Mouse (Mus musculus) 3T3-L1 (cell line): Measurements from ENCODE around the gene Mcat.

Source experiments
- DNase-seq: peaks from one replicate; pipeline ENCODE4 v3.0.0-alpha.2; 2015; ENCODE audit warnings: low read depth, low spot score

Gene Mcat

GRCm38 (mm10) chr15:83539905-83540304, 23.7 kb downstream of the Mcat start:
- DNase-seq = no peak

- no peak for DNase-seq
Observed at GRCm38 (mm10) chr15:83538855-83539254, 24.7 kb downstream of the Mcat start.

DNA sequence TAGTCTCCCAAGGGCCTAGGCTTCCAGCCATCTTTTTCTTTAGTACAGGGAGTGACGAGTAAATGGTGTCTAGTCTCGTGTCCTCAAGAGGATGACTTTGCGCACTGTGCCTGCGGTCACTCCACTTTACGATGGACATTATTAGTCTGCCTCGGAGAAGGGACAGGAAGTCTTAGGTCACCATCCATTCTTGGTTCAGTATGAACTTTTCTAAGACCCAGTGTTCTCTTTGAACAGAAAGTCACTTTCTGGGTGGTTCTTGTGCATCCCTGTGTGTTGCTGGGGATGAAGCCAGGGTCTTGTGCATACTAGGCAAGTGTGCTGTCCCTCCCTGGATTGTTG, 27.7 kb downstream of the Mcat start:
- DNase-seq = no peak

- DNase-seq = no peak
Observed at GRCm38 (mm10) chr15:83534960-83535889, 28.4 kb downstream of the Mcat start.

DNA sequence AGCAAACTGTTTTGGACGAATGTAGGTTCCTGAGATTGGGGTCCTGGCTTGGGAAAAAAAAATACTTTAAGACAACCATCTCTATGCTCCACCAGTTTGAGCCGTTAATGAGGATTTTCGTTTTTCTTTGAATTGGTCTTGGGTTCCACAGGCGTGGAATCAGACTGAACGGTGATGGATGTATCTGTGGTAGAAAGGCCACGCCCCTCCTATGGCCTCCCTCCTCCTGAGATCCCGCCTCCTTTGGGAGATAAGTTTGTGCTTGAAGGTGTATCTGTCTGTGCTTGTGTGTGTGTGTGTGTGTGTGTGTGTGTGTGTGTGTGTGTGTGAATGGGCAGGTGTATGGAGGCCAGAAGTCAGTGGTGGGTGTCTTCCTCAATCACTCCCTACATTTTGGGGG, 31.0 kb downstream of the Mcat start:
- DNase-seq = no peak

GRCm38 (mm10) chr15:83531961-83532469, 31.6 kb downstream of the Mcat start:
- DNase-seq = no peak

GRCm38 (mm10) chr15:83530688-83531087, 32.9 kb downstream of the Mcat start:
- DNase-seq = no peak

DNA sequence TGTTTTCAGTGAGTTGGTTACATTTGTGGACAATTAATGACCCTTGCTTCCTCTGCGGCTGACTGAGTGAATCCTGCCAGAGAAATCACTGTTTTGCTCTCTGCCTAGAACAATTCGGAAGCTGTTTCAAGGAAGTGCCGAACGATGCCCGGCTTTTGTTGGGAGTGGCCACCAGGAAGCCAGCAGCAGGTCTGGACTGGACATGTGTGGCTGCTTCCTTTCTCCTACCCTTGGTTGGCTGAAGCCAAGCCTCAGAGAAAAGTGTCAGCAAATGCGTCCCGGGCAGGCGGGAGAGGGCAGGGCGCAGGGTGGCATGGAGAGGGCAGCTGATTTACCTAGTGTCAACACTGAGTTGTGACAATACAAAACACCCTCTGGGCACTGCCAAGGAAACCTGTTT, 33.4 kb downstream of the Mcat start:
- DNase-seq = no peak

- DNase-seq = no peak
Observed at GRCm38 (mm10) chr15:83529765-83530164, 33.8 kb downstream of the Mcat start.

DNA sequence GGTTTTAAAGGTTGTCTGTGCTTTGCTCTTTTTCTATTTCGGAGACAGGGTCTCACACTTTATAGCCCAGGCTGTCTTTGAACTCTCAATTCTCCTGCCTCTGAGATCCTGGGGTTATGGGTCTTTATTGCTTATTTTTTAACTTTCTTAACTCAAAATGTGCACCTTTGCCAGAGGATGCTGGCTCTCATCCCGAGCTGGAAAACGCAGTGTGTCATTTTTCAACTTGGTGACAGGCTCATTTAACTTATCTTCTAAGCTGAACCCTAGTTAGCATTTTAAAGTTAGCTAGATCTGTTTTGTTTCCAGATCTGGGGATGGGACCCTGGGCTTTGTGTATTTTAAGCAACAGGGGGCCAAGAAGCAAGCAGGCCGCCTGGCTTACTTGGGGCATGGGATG, 34.7 kb downstream of the Mcat start:
- DNase-seq = no peak

DNA sequence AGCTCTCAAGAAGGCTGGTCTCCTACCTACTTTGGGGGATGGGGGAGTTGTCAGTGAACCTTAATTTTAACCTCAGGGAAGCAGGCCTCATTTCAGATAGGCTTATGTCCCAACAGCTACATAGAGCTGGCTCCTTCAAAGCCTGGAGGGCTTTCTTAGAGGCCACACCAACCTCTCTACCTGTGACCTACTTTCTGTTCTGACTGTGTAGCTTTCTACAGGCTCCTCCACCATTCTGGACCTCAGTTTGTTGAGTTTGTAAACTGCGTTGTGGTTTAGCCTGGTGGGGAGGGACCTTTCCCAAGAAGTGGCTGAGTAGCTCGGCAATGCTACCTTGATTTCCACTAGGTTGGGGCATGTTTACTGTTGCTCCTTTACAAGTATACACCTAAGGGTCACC, 35.8 kb downstream of the Mcat start:
- DNase-seq = no peak

GRCm38 (mm10) chr15:83527092-83527437, 36.5 kb downstream of the Mcat start:
- no peak for DNase-seq

- DNase-seq = no peak
Observed at GRCm38 (mm10) chr15:83526424-83527091, 37.0 kb downstream of the Mcat start, which contains the start of gene Bik. Gene Bik (plus strand): TSS chr15:83526862.

- DNase-seq = no peak
Observed at GRCm38 (mm10) chr15:83524333-83524729, 39.3 kb downstream of the Mcat start.

GRCm38 (mm10) chr15:83523638-83524332, 39.8 kb downstream of the Mcat start:
- no peak for DNase-seq

- no peak for DNase-seq
Observed at GRCm38 (mm10) chr15:83523196-83523595, 40.4 kb downstream of the Mcat start.

- DNase-seq = no peak
Observed at GRCm38 (mm10) chr15:83520861-83521382, 42.7 kb downstream of the Mcat start.

DNA sequence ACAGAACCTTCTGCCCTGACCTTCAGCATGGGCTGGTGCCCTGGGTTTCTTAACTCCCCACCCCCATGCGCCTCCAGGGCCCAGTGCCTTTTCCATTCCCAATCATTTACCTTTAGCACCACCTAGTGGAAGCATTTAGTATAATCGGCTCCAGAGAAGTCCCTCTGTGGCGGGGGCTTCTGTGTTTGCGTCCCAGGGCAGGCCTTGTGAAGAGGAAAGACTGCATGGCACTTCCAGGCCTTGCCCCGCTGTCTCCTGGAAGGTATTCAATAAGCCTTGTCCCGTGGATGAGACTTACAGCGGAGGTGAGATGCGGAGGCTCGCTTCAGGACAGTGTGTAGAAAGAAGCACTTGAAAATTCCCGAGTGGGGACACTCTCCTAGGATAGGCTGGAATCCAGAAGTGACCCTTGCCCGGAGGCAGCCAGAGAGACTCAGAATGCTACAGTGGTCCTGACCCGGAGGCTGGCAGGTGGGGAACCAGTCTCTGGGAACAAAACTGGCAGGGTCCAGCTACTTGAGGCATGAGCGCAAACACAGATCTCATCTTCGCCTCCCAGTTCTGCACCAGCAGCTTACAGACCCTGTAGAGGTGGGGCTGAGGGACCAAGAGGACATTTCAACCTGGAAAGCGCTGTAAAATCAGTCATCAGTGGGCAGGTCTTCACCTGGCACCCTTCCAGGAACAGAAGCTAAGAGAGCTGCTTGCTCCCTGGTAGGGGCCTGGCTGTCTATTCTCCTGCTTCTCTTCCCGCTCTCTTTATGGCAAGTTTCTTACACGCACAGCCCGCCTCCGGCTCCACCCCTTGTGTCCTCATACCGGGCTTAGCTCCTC, 45.2 kb downstream of the Mcat start:
- DNase-seq = peak; percentile 86

- DNase-seq = no peak
Observed at GRCm38 (mm10) chr15:83515018-83515417, 48.6 kb downstream of the Mcat start.

GRCm38 (mm10) chr15:83512489-83513281, 50.9 kb downstream of the Mcat start:
- no peak for DNase-seq
